Mouse (Mus musculus): ENCODE data around the gene Fgf5. TPM values are rescaled to one million over a fixed set of nuclear protein-coding genes. Genes with fewer than 3 reads are reported as not detected.

Gene Fgf5
- polyA plus RNA-seq, 1 experiment from 2014 or later: 5.2 TPM

Other genes starting within 250 kb of the Fgf5 start
- 27.4 and 44.0 TPM in 2 replicates for gene Antxr2, start 223.1 kb upstream of the Fgf5 start, polyA plus RNA-seq (2016; fragmentation: Nextera tagmentation; extraction: Ambion mirVana)
- not detected in 2 replicates for gene Prdm8, start 87.0 kb upstream of the Fgf5 start, polyA plus RNA-seq (2016; fragmentation: Nextera tagmentation; extraction: Ambion mirVana)
- gene Cfap299, start 75.1 kb downstream of the Fgf5 start, polyA plus RNA-seq (2016; fragmentation: Nextera tagmentation; extraction: Ambion mirVana): 0.46 and 0.68 TPM in 2 replicates

All from heart, embryonic 10.5 days (tissue).